Mouse (Mus musculus) hindbrain, postnatal 0 days (tissue): ENCODE data around the gene Wdr78. TPM values are rescaled to one million over a fixed set of nuclear protein-coding genes. Genes with fewer than 3 reads are reported as not detected.

Source experiments
- ATAC-seq: fragments of 200-750 bp; cut with Nextera tagmentation; 2 replicates; pipeline ENCODE4 v1.8.0; 2017; ENCODE audit warnings: mild to moderate bottlenecking, moderate TSS enrichment, moderate library complexity
- DNase-seq: peaks from one replicate; pipeline ENCODE4 v3.0.0-alpha.2; 2015; ENCODE audit warnings: low spot score
- H3K27ac ChIP-seq: fragments of 300-500 bp; sonication (generic); 2 replicates; pipeline ENCODE4 v1.5.1; 2014; ENCODE audit warnings: mild to moderate bottlenecking
- H3K27me3 ChIP-seq: fragments of 300-500 bp; sonication (generic); 2 replicates; pipeline ENCODE4 v1.6.1; 2014; ENCODE audit warnings: low read length, mixed read lengths; ENCODE audit not compliant: insufficient read depth
- H3K36me3 ChIP-seq: fragments of 300-500 bp; sonication (generic); 2 replicates; pipeline ENCODE4 v1.6.1; 2014; ENCODE audit warnings: low read length, mixed read lengths; ENCODE audit not compliant: insufficient read depth
- H3K4me1 ChIP-seq: fragments of 300-500 bp; sonication (generic); 2 replicates; pipeline ENCODE4 v1.6.1; 2014; ENCODE audit warnings: antibody characterized with exemption, low read length, mixed read lengths; ENCODE audit not compliant: insufficient read depth
- H3K4me2 ChIP-seq: fragments of 300-500 bp; sonication (generic); 2 replicates; pipeline ENCODE4 v1.6.1; 2014; ENCODE audit warnings: low read depth, mild to moderate bottlenecking, low read length, moderate library complexity, mixed read lengths
- H3K4me3 ChIP-seq: fragments of 300-500 bp; sonication (generic); 2 replicates; pipeline ENCODE4 v1.5.1; 2014; ENCODE audit warnings: low read length
- H3K9ac ChIP-seq: fragments of 300-500 bp; sonication (generic); replicated peaks from 2 replicates; pipeline ENCODE4 v1.6.1; 2014; ENCODE audit warnings: mild to moderate bottlenecking, low read length, moderate library complexity, mixed read lengths
- H3K9me3 ChIP-seq: fragments of 300-500 bp; sonication (generic); 2 replicates; pipeline ENCODE4 v1.6.1; 2016; ENCODE audit warnings: low read length, mixed read lengths
- CTCF ChIP-seq: IDR thresholded peaks from 2 replicates; pipeline ENCODE4 v1.5.1; 2016; ENCODE audit warnings: antibody characterized with exemption, control low read depth, low read depth
- WGBS: fragments of 180-500 bp; shearing (Covaris S2); extraction: QIAGEN DNeasy Blood & Tissue Kit; methylation state at CpG from one replicate; pipeline ENCODE4 v1.1.7; 2014; 5-methylcytosine and 5-hydroxymethylcytosine counted together
- polyA plus RNA-seq: library from polyadenylated mRNA; unstranded; fragments of >200 nt; fragmentation: Nextera tagmentation; extraction: Ambion mirVana; gene quantifications from 2 replicates; pipeline ENCODE4 v1.2.1, GENCODE M21; 2015
- total RNA-seq: library from RNA; depleted of rRNA; stranded (reverse); fragments of >200 nt; gene quantifications from 2 replicates; pipeline ENCODE4 v1.2.3, GENCODE M21; 2014; rRNA removed

Gene Wdr78
- total RNA-seq: 4.2 TPM in 2 replicates
- polyA plus RNA-seq: 2.8 and 3.0 TPM in 2 replicates

DNA sequence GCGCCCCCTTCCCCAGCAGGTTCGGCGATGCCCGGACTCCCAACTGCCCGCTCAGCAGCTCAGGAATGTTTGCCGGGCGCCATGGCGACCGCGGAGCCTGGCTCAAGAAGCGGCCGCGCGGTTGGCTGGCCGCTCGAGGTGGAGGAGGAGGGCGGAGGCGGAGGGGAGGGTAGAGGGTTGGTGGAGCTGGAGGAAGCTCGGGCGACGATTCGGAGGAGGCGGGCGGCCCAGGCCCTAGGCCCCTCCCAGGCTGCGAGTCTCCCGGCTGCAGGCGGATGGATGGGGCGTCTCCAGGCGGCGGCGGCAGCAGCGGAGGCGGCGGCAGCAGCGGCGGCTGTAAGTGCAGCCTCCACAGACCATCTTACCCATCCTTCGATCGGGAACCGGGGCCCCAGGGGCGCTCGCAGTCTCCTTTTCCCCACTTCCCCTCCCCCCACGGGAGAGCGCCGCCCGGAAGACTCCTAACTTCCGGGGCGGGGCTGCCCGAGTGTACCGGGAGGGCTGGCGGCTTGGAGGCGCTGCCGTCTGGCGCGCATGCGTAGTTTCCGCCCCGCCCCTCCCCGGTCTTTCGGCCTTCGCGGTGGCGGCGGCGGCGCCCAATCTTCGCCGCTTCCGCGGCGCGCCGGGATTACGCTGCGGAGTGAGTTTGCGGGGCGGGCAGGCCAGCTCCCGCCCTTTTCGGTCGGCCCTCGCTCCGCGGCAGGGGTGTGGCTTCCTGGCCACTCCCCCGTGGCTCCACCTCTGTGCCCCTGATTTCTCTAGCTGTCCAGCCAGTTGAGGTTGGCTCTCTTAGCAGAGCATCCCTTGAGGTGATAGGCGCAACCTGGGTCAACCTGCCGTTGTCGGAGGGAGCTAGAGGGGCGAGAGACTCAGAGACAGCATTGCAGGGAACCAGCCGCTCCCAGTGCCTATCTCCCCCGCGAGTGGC, at the start of gene Wdr78, which contains the start of gene Mier1:
TSS of gene Wdr78 (minus strand) at position 372 of the 928 bp plus-strand sequence.
TSS of gene Mier1 (plus strand) at position 207 of the 928 bp plus-strand sequence.
- H3K9ac ChIP-seq: peak within 1 kb of the TSS; percentile 83
- H3K36me3 ChIP-seq: 0 out of 2 replicates have a peak, but pooled peaks cover 3% of the 10 kb centered on the region
- peak within 1 kb of the TSS; percentile 85 for H3K4me2 ChIP-seq
- ATAC-seq (peak; percentile 99), DNase-seq (peak; percentile 98)
- no peaks in the 10 kb centered on the region for H3K9me3 ChIP-seq
- TF ChIP-seq CTCF: no peak; the same call in 1 of the 2 replicates
- peak within 1 kb of the TSS; percentile 64 for H3K4me3 ChIP-seq
- under 1% methylated on average over 55 of the region's 90 CpGs for WGBS
- H3K4me1 ChIP-seq: peaks cover 11% of the 10 kb centered on the region
- H3K27ac ChIP-seq: peak within 1 kb of the TSS; percentile 99
- no peaks in the 10 kb centered on the region for H3K27me3 ChIP-seq

DNA sequence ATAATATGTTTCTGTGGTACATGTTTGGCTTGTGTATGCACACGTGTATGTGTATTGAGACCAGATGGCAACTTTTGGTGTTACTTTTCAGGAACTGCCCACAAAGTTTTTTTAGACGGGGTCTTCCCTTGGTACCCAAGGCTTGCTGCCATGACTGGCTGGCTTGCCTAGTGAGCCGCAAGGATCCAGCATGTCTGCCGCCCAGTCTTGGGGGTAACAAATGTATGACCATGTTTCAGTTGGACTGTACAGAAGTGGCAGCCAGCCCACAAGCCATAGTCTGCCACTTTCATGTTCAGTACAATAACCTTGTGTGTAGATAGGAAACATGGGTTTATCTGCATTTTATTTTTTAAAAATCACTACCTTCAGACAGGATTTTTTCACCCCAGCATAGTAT, 44.4 kb upstream of the Wdr78 start:
- no peaks in the 10 kb centered on the region for H3K27me3 ChIP-seq
- TF ChIP-seq CTCF: no peak
- no peaks in the 10 kb centered on the region for H3K9me3 ChIP-seq
- no peaks in the 10 kb centered on the region for H3K4me1 ChIP-seq
- H3K9ac ChIP-seq: no peak overlapping the region
- no peak overlapping the region for H3K4me2 ChIP-seq
- no peak overlapping the region for H3K4me3 ChIP-seq
- no peak overlapping the region for H3K27ac ChIP-seq
- ATAC-seq (no peak), DNase-seq (no peak)
- 95% methylated on average over 4 of the region's 4 CpGs for WGBS
- peaks cover 27% of the 10 kb centered on the region; the same call in 1 of the 2 replicates for H3K36me3 ChIP-seq

DNA sequence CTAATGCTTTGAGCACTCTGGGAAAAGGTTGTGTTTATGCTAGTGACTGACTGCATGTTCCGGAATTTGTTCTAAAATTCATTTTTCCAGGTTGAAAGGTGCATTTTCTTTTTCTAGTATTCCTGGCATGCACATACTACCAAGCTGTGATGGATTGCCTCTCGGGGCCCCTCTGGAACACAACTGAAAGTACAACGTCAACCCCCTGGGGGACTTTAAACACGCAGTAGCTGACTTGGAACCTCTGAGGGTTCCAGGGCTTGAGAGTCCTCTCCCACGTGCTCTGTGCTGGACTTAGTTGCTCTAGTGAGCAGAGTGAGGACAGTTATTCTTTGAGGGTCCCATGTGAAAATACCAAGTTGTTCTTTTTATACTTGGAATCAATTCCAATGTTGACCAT, 37.6 kb upstream of the Wdr78 start:
- H3K9ac ChIP-seq: no peak overlapping the region
- DNase-seq (no peak), ATAC-seq (no peak)
- no peaks in the 10 kb centered on the region for H3K27me3 ChIP-seq
- no peaks in the 10 kb centered on the region for H3K4me1 ChIP-seq
- TF ChIP-seq CTCF: no peak
- no peaks in the 10 kb centered on the region for H3K9me3 ChIP-seq
- no peak overlapping the region for H3K4me3 ChIP-seq
- 80% methylated on average over 5 of the region's 5 CpGs for WGBS
- H3K36me3 ChIP-seq: peaks cover 39% of the 10 kb centered on the region
- H3K27ac ChIP-seq: no peak overlapping the region
- H3K4me2 ChIP-seq: no peak overlapping the region

DNA sequence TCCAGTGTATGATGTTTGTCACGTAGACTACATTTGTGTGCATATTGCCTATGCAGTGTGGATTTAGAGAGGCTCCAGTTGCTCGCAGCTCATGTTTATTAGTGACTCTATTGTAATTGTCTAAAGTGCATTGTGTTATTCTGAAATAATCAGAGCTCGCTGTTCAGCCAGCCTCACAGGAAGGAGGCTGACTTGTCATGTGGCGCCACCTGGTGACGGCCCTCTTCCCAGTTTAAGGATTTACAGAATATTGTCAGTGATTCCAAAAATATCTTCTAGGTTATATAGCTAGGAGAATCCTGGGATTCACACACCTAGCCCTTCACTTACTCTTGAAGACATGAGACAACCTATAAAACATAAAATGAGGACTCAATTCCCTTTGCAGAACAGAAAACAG, 32.0 kb upstream of the Wdr78 start:
- Histone ChIP-seq H3K27me3 (no peaks in the 10 kb centered on the region), H3K4me3 (no peak overlapping the region), H3K36me3 (peaks cover 36% of the 10 kb centered on the region), H3K4me2 (no peak overlapping the region), H3K9me3 (no peaks in the 10 kb centered on the region), H3K4me1 (no peaks in the 10 kb centered on the region), H3K9ac (no peak overlapping the region), H3K27ac (no peak overlapping the region)
- ATAC-seq: no peak
- WGBS: 27% methylated on average over 5 of the region's 5 CpGs
- DNase-seq: peak; percentile 86
- TF ChIP-seq CTCF: peak; percentile 83

DNA sequence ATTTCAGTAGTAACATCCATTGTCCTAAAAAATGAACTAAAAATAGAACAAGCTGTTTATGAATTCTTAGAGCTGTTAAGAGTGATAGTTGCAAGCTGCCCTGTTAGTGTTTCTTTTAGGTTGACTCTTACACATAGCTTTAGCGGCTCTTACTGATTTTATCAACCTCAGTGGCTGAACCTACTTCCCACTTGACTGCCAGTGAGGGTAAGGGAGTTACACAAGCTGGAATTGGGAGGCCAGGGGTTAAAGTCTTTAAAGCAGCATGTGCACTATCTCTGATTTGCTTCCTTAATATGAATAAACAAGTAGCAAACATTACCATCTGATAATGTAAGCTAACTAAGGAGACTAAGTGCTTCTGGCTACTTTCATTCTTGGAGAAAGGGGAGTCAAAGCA, 22.6 kb upstream of the Wdr78 start:
- H3K36me3 ChIP-seq: no peaks in the 10 kb centered on the region
- no peak for TF ChIP-seq CTCF
- ATAC-seq (no peak), DNase-seq (no peak)
- no peak overlapping the region for H3K4me2 ChIP-seq
- H3K9me3 ChIP-seq: no peaks in the 10 kb centered on the region
- H3K27ac ChIP-seq: no peak overlapping the region
- no peaks in the 10 kb centered on the region for H3K27me3 ChIP-seq
- no peak overlapping the region for H3K9ac ChIP-seq
- H3K4me3 ChIP-seq: no peak overlapping the region
- H3K4me1 ChIP-seq: no peaks in the 10 kb centered on the region
- 78% methylated on average over 1 of the region's 1 CpGs for WGBS

DNA sequence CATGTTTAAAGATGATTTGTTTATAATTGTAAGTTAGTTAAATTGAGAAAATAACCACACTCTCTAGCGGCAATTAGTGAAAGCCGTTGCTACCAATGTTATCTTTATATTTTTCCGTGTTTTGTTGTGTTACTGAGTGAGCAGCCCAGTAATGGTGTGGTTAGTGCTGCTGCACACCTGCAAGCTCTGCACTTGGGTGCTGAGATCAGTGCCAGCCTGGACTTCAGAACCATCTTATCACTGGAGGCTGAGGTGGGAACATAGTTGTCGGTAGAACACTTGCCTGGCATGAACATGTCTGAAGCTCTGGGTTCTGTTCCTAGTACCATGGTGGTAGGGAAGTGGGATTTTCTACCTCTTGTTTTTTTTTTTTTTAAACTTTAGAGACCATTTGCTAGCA, 12.2 kb upstream of the Wdr78 start:
- H3K4me3 ChIP-seq: no peak overlapping the region
- TF ChIP-seq CTCF: no peak
- H3K27me3 ChIP-seq: no peaks in the 10 kb centered on the region
- no peaks in the 10 kb centered on the region for H3K36me3 ChIP-seq
- no peaks in the 10 kb centered on the region for H3K4me1 ChIP-seq
- no peak overlapping the region for H3K9ac ChIP-seq
- no peak overlapping the region for H3K27ac ChIP-seq
- H3K9me3 ChIP-seq: no peaks in the 10 kb centered on the region
- ATAC-seq: no peak
- DNase-seq: no peak
- WGBS: 88% methylated on average over 4 of the region's 4 CpGs
- H3K4me2 ChIP-seq: no peak overlapping the region

DNA sequence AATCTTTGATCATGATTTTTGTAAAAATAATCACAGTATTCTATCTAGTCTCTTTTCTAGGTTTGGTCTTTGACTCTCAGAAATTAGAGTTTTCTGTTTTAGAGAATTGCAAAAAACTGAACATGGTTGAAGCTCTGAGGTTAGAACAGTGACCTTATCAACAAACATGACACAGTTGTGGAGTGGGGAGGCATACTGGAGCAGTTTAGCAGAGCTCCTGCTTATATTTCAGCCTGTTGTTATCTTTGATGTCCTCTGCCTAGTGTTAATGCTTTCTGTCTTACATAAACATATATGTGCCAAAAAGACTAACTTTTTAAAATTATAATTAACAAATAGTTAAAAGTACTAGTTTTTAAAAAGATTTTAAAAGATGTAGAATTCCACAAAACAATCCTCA, 9.3 kb upstream of the Wdr78 start:
- Histone ChIP-seq H3K4me1 (no peaks in the 10 kb centered on the region), H3K9me3 (no peaks in the 10 kb centered on the region), H3K27ac (no peak overlapping the region), H3K9ac (no peak overlapping the region), H3K27me3 (no peaks in the 10 kb centered on the region), H3K36me3 (no peaks in the 10 kb centered on the region), H3K4me2 (no peak overlapping the region), H3K4me3 (no peak overlapping the region)
- TF ChIP-seq CTCF: no peak
- DNase-seq: no peak
- ATAC-seq: no peak
